Mouse (Mus musculus): ENCODE measurements at regions not wholly inside any gene's neighbourhood (a gene's known extent, or its start where the extent isn't known, plus 50 kb on each side); places are given as distances from the start of the nearest gene placed in this dataset.

- H3K4me2 ChIP-seq (ENCODE audit: low read depth, low read length), result no peak overlapping the region
Measured at GRCm38 (mm10) chr1:98173907-98174810, 78.7 kb upstream of the Pam start.

GRCm38 (mm10) chr1:98173431-98173830 lies 78.0 kb upstream of the Pam start:
- DNase-seq (ENCODE audit: low spot score) (no peak), ATAC-seq (replicated peaks; ENCODE audit: insufficient number of reproducible peaks, low FRiP score, low TSS enrichment, low read depth) (no peak)
- H3K36me3 ChIP-seq (replicated peaks; ENCODE audit: control insufficient read depth, insufficient read depth, low read depth, low read length), result no peaks in the 10 kb centered on the region
- 78% methylated on average over 2 of the region's 2 CpGs for WGBS
- no peaks in the 10 kb centered on the region for H3K27me3 ChIP-seq (ENCODE audit: control insufficient read depth, insufficient read depth, low read length)
- no peak overlapping the region for H3K4me3 ChIP-seq (ENCODE audit: low read depth, low read length)
- no peak overlapping the region for H3K27ac ChIP-seq (replicated peaks; ENCODE audit: low read depth, low read length)
- no peaks in the 10 kb centered on the region for H3K9me3 ChIP-seq (replicated peaks; ENCODE audit: control insufficient read depth, low read length)
- H3K4me2 ChIP-seq (ENCODE audit: low read depth, low read length), result no peak overlapping the region
- H3K4me1 ChIP-seq (ENCODE audit: control insufficient read depth, insufficient read depth, low read length), result no peaks in the 10 kb centered on the region
- H3K9ac ChIP-seq (replicated peaks; ENCODE audit: low read length), result no peak overlapping the region

More at GRCm38 (mm10) chr1:98173907-98174810, 78.7 kb upstream of the Pam start:
- H3K9ac ChIP-seq (replicated peaks; ENCODE audit: low read length), result no peak overlapping the region
- peak; percentile 21 for DNase-seq (ENCODE audit: low spot score)
- ATAC-seq (replicated peaks; ENCODE audit: insufficient number of reproducible peaks, low FRiP score, low TSS enrichment, low read depth), result no peak
- H3K4me3 ChIP-seq (ENCODE audit: low read depth, low read length), result no peak overlapping the region
- H3K4me1 ChIP-seq (ENCODE audit: control insufficient read depth, insufficient read depth, low read length), result no peaks in the 10 kb centered on the region
- no peaks in the 10 kb centered on the region for H3K9me3 ChIP-seq (replicated peaks; ENCODE audit: control insufficient read depth, low read length)
- H3K36me3 ChIP-seq (replicated peaks; ENCODE audit: control insufficient read depth, insufficient read depth, low read depth, low read length), result no peaks in the 10 kb centered on the region
- H3K27me3 ChIP-seq (ENCODE audit: control insufficient read depth, insufficient read depth, low read length), result no peaks in the 10 kb centered on the region
- WGBS, result 69% methylated on average over 11 of the region's 11 CpGs
- H3K27ac ChIP-seq (replicated peaks; ENCODE audit: low read depth, low read length), result no peak overlapping the region

- no peak overlapping the region for H3K9ac ChIP-seq (replicated peaks; ENCODE audit: low read length)
- H3K36me3 ChIP-seq (replicated peaks; ENCODE audit: control insufficient read depth, insufficient read depth, low read depth, low read length), result no peaks in the 10 kb centered on the region
- DNase-seq (ENCODE audit: low spot score), result no peak
- no peak overlapping the region for H3K27ac ChIP-seq (replicated peaks; ENCODE audit: low read depth, low read length)
- ATAC-seq (replicated peaks; ENCODE audit: insufficient number of reproducible peaks, low FRiP score, low TSS enrichment, low read depth), result no peak
- H3K9me3 ChIP-seq (replicated peaks; ENCODE audit: control insufficient read depth, low read length), result no peaks in the 10 kb centered on the region
- H3K4me3 ChIP-seq (ENCODE audit: low read depth, low read length), result no peak overlapping the region
- no peak overlapping the region for H3K4me2 ChIP-seq (ENCODE audit: low read depth, low read length)
- no peaks in the 10 kb centered on the region for H3K27me3 ChIP-seq (ENCODE audit: control insufficient read depth, insufficient read depth, low read length)
- no peaks in the 10 kb centered on the region for H3K4me1 ChIP-seq (ENCODE audit: control insufficient read depth, insufficient read depth, low read length)
- WGBS, result 88% methylated on average over 2 of the region's 2 CpGs
Measured at GRCm38 (mm10) chr1:98171291-98171690, 75.8 kb upstream of the Pam start.

GRCm38 (mm10) chr1:98169352-98169751 lies 73.9 kb upstream of the Pam start:
- Histone ChIP-seq H3K36me3 (replicated peaks; ENCODE audit: control insufficient read depth, insufficient read depth, low read depth, low read length) (no peaks in the 10 kb centered on the region), H3K27ac (replicated peaks; ENCODE audit: low read depth, low read length) (no peak overlapping the region), H3K4me1 (ENCODE audit: control insufficient read depth, insufficient read depth, low read length) (no peaks in the 10 kb centered on the region), H3K4me3 (ENCODE audit: low read depth, low read length) (no peak overlapping the region), H3K4me2 (ENCODE audit: low read depth, low read length) (no peak overlapping the region), H3K9me3 (replicated peaks; ENCODE audit: control insufficient read depth, low read length) (no peaks in the 10 kb centered on the region), H3K27me3 (ENCODE audit: control insufficient read depth, insufficient read depth, low read length) (no peaks in the 10 kb centered on the region), H3K9ac (replicated peaks; ENCODE audit: low read length) (no peak overlapping the region)
- no peak for ATAC-seq (replicated peaks; ENCODE audit: insufficient number of reproducible peaks, low FRiP score, low TSS enrichment, low read depth)
- no peak for DNase-seq (ENCODE audit: low spot score)

GRCm38 (mm10) chr1:98167800-98168199 lies 72.4 kb upstream of the Pam start:
- H3K9me3 ChIP-seq (replicated peaks; ENCODE audit: control insufficient read depth, low read length), result no peaks in the 10 kb centered on the region
- no peaks in the 10 kb centered on the region for H3K27me3 ChIP-seq (ENCODE audit: control insufficient read depth, insufficient read depth, low read length)
- no peak overlapping the region for H3K27ac ChIP-seq (replicated peaks; ENCODE audit: low read depth, low read length)
- no peak overlapping the region for H3K4me3 ChIP-seq (ENCODE audit: low read depth, low read length)
- no peak overlapping the region for H3K9ac ChIP-seq (replicated peaks; ENCODE audit: low read length)
- H3K36me3 ChIP-seq (replicated peaks; ENCODE audit: control insufficient read depth, insufficient read depth, low read depth, low read length), result no peaks in the 10 kb centered on the region
- DNase-seq (ENCODE audit: low spot score), result no peak
- 78% methylated on average over 4 of the region's 4 CpGs for WGBS
- no peaks in the 10 kb centered on the region for H3K4me1 ChIP-seq (ENCODE audit: control insufficient read depth, insufficient read depth, low read length)
- no peak for ATAC-seq (replicated peaks; ENCODE audit: insufficient number of reproducible peaks, low FRiP score, low TSS enrichment, low read depth)
- H3K4me2 ChIP-seq (ENCODE audit: low read depth, low read length), result no peak overlapping the region

GRCm38 (mm10) chr1:98162639-98162927 lies 67.1 kb upstream of the Pam start:
- Histone ChIP-seq H3K9me3 (replicated peaks; ENCODE audit: control insufficient read depth, low read length) (no peaks in the 10 kb centered on the region), H3K9ac (replicated peaks; ENCODE audit: low read length) (no peak overlapping the region), H3K27ac (replicated peaks; ENCODE audit: low read depth, low read length) (no peak overlapping the region), H3K4me3 (ENCODE audit: low read depth, low read length) (no peak overlapping the region), H3K36me3 (replicated peaks; ENCODE audit: control insufficient read depth, insufficient read depth, low read depth, low read length) (no peaks in the 10 kb centered on the region), H3K4me1 (ENCODE audit: control insufficient read depth, insufficient read depth, low read length) (no peaks in the 10 kb centered on the region), H3K27me3 (ENCODE audit: control insufficient read depth, insufficient read depth, low read length) (no peaks in the 10 kb centered on the region), H3K4me2 (ENCODE audit: low read depth, low read length) (no peak overlapping the region)
- DNase-seq (ENCODE audit: low spot score) (no peak), ATAC-seq (replicated peaks; ENCODE audit: insufficient number of reproducible peaks, low FRiP score, low TSS enrichment, low read depth) (no peak)
- 65% methylated on average over 2 of the region's 2 CpGs for WGBS

GRCm38 (mm10) chr1:98161882-98162638 lies 66.6 kb upstream of the Pam start:
- DNase-seq (ENCODE audit: low spot score) (no peak), ATAC-seq (replicated peaks; ENCODE audit: insufficient number of reproducible peaks, low FRiP score, low TSS enrichment, low read depth) (no peak)
- H3K4me1 ChIP-seq (ENCODE audit: control insufficient read depth, insufficient read depth, low read length), result no peaks in the 10 kb centered on the region
- WGBS, result 78% methylated on average over 5 of the region's 5 CpGs
- H3K36me3 ChIP-seq (replicated peaks; ENCODE audit: control insufficient read depth, insufficient read depth, low read depth, low read length), result no peaks in the 10 kb centered on the region
- H3K4me3 ChIP-seq (ENCODE audit: low read depth, low read length), result no peak overlapping the region
- no peaks in the 10 kb centered on the region for H3K27me3 ChIP-seq (ENCODE audit: control insufficient read depth, insufficient read depth, low read length)
- H3K9me3 ChIP-seq (replicated peaks; ENCODE audit: control insufficient read depth, low read length), result no peaks in the 10 kb centered on the region
- no peak overlapping the region for H3K27ac ChIP-seq (replicated peaks; ENCODE audit: low read depth, low read length)
- H3K9ac ChIP-seq (replicated peaks; ENCODE audit: low read length), result no peak overlapping the region
- no peak overlapping the region for H3K4me2 ChIP-seq (ENCODE audit: low read depth, low read length)

GRCm38 (mm10) chr1:98158969-98159368 lies 63.5 kb upstream of the Pam start:
- DNase-seq (ENCODE audit: low spot score) (no peak), ATAC-seq (replicated peaks; ENCODE audit: insufficient number of reproducible peaks, low FRiP score, low TSS enrichment, low read depth) (no peak)
- Histone ChIP-seq H3K27me3 (ENCODE audit: control insufficient read depth, insufficient read depth, low read length) (no peaks in the 10 kb centered on the region), H3K4me2 (ENCODE audit: low read depth, low read length) (no peak overlapping the region), H3K27ac (replicated peaks; ENCODE audit: low read depth, low read length) (no peak overlapping the region), H3K9ac (replicated peaks; ENCODE audit: low read length) (no peak overlapping the region), H3K36me3 (replicated peaks; ENCODE audit: control insufficient read depth, insufficient read depth, low read depth, low read length) (no peaks in the 10 kb centered on the region), H3K4me1 (ENCODE audit: control insufficient read depth, insufficient read depth, low read length) (no peaks in the 10 kb centered on the region), H3K4me3 (ENCODE audit: low read depth, low read length) (no peak overlapping the region), H3K9me3 (replicated peaks; ENCODE audit: control insufficient read depth, low read length) (no peaks in the 10 kb centered on the region)
- 77% methylated on average over 2 of the region's 2 CpGs for WGBS
